Mouse (Mus musculus) adrenal gland, adult 2 months (tissue): ENCODE measurements around the gene Unkl. TPM values are rescaled to one million over a fixed set of nuclear protein-coding genes. Genes with fewer than 3 reads are reported as not detected.
A peak's percentile ranks its signal among the peaks of the same experiment; 100 is the strongest.

Source experiments
- DNase-seq: peaks from one replicate; pipeline ENCODE4 v3.0.0; 2021
- long read RNA-seq: library from polyadenylated mRNA; stranded (forward); transcript quantifications from one replicate; pipeline ENCODE4 v2.0.0, GENCODE M21; 2021
- polyA plus RNA-seq: library from polyadenylated mRNA; depleted of rRNA; stranded (reverse); fragments of >200 nt; gene quantifications from 2 replicates; pipeline ENCODE4 v1.2.3, GENCODE M21; 2012; rRNA removed
- total RNA-seq, 2 experiments: library from RNA; stranded (reverse); gene quantifications; 2 replicates each; pipeline ENCODE4 v1.2.3; 2021

Gene Unkl
- total RNA-seq (10 to 100 TPM; 14.0 to 18.1 TPM), polyA plus RNA-seq (23.7 and 30.3 TPM in 2 replicates)
- long read RNA-seq, full-length matches to known transcripts, result 4 of 10 reads
- long read RNA-seq, partial matches to known transcripts, result 1 of 10 reads
- long read RNA-seq, other reads (novel, unspliced or antisense), result 5 of 10 reads

DNA sequence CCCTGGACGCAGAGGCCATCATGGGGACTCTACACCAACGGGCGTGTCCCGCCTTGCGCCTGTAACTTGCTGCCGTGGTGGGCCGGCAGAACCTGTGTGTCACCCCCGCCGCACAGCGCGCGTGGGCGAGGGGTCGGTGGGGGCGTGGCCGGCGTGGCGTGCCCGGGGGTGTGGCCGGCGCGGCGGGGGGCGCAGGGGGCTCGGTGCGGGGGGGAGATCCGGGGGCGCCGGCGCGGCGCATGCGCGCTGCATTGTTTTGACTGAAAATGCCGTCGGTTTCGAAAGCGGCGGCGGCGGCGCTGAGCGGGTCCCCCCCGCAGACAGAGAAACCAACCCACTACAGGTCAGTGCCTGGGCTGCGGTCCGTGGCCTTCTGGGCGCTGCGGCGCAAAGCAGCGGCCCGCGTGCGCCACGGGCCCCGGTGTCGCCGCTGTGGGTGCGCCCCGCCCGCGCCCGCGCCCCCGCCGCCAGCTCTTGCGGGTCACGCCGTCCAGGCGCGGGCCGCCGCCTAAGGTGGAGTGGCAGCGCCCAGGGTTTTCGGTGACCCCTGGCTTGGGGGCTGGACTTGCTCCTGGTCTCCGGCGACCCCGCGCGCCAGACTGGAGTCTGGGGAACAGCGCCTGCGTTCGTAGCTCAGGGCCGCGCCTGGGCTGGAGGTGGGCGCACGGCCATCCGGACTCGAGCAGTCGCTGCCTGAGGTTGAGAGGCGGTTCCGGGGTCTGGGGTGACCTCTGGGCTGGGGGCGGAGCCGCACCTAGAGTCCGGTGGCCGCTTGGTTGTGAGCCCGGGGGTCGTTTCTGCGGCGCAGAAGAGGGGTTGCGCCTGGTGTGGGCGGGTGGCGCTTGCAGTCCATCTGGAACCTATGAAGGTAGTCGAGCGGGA lies at the start of gene Unkl:
Gene Unkl, plus strand, starts transcription at position 248 of the 882 bp plus-strand sequence.
- DNase-seq, result peak; percentile 88

DNA sequence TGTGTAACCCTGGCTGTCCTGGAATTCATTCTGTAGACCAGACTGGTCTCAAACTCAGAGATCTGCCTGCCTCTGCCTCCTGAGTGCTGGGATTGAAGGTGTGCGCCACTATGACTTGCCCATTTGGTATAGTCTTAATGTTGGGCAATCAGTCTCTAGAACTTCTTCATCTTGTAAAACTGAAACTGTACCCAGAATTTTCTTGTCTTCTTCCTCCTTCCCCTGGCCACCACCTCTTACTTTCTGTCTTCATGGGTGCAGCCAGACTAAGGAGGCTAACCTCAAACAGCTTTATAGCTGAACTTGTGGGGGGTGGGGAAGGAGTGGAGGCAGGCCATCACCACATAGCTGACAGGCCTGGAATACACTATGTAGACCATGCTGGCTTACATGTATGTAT lies 49.4 kb upstream of the Unkl start:
- DNase-seq, result no peak

DNA sequence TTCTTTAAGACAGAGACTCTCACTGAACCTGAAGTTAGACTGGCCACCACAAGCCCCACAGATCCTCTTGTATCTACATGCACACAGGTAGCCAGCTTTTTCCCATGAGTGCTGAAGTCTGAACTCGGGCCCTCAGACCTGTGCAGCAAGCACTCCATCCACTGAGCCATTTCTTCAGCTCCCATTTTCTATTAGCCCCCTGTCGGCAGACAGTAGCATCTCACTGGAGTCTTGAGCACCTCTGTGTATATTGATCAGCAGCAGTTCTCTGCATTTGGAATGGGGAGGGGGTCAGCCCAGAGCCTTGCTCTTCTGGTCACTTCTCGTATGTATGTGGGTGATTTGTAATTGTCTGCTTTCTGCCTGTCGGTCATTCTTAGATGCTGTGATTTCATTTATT lies 48.2 kb upstream of the Unkl start:
- no peak for DNase-seq

DNA sequence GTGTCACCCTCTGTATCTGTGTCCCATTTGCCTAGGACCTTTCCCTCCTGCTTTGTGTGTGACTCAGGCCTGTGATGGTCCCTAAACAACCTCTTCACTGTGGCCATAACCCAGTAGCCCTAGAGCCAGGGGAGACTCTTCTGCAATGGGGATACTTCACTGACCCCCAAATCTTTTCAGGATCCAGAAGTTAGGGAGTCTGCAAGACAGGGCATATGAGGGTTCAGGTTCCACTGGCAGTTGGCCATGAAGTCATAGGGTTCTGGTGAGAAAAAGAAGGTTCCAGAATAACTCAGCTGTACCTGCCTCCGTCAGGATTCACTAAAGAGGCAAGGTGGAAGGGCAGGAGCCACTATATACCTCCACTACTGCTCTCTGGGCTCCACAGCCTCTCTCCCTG lies 26.0 kb upstream of the Unkl start, which contains the start of gene Ccdc154:
Gene Ccdc154, plus strand, starts transcription at position 301 of the 400 bp plus-strand sequence.
- no peak for DNase-seq

DNA sequence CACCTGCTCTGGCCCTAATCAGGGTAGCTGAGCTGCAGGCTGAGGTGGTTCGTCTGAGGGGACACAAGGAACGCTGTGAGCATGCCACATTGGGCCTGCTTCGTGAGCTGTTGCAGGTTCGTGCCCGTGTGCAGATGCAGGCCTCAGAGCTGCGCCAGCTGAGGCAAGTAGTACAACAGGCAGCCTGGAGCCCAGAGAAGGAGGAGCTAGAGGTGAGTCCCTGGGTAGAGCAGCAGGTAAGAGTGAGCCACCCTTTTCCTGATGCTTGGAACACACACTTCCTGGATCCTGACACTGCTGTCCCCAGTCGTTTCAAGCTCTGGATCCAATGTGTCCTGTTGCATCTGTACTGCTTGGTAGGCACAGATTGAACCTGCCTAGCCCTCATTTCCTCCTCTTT lies 24.8 kb upstream of the Unkl start:
- no peak for DNase-seq

DNA sequence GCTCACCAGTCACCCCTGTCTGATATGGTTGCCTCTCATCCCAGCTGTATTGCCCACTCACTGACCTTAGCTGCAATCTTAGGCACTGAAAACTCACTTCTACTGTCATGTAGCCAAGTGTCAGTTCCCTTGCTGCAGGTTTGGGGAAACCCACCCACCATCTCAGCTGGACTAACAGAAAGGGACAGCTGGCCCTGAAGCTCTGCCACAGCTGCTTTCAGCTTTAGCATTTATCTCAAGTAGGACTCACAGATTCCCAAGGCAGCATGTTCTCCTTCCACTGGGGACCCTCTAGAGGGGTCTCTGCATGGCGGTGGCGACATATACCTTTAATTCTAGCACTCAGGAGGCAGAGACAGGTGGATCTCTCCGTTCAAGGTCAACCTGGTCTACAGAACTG lies 23.4 kb upstream of the Unkl start:
- DNase-seq, result no peak

DNA sequence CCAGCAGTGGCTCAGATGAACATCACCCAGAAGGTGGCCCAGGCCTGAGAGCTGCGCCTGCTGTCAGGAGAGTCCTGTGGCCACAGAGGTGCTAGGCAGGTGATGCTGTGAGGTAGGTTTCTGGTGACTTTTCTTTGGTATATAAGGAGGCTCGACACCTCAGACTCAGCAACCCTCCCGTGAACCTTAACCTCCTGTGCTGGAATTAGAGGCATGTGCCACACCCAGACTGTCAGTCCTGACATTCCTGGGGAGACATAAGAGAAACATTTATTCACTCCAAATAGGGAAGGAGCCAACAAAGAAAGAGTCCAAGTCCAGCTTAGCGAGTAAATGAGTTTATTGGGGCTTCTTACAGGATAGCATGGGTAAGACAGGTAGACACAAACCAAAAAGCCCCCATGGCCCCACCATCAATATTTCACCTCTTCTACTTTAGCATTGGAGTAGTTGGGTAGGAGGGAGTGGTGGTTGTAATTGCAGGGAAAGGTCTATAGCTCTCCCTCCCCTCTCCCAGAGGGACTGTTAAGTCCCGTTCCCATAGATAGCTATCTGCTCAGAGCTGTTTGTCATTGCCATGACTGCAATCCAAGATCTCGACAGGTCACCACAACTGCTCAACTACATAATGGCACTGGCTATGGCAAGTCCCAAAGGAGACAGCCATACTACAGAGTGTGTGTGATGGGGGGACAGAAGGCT lies 22.1 kb upstream of the Unkl start:
- no peak for DNase-seq

DNA sequence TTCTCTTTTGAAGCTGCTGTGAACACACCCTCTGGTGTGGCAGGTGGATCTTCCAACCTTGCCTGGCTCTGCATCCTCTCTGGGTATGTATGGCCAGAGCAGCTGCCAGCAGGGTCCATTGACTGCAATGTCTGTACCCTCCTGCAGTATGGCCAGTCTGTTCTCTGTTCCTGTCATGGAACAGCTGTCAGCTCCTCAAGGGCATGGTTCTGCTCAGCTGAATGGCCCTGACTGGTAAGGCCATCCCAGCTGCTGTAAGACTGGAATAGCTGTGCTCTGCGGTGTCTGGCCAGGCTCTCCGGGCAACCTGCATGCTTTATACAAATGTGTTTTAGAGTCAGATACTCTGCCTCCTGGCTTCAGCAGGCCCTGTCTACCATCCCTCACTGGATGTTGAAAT lies 18.5 kb upstream of the Unkl start:
- DNase-seq, result peak; percentile 20

DNA sequence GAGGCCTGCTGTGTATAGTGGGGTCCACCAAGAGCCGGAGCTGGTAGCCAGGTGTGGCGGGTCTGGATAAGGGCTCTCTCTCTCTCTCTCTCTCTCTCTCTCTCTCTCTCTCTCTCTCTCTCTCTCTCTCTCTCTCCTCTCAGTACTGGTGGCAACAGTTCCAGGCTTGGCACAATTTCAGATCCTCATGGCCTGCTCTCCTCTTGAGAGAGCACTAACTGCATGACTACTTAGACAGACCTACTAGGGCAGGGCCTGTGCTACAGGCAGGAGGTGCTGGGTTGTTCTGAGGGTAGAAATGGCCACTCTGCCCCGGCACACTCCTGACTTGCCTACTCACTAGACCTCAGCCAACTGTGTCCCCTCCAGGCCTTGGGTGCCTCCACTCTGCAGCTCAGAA lies 15.6 kb upstream of the Unkl start:
- no peak for DNase-seq

DNA sequence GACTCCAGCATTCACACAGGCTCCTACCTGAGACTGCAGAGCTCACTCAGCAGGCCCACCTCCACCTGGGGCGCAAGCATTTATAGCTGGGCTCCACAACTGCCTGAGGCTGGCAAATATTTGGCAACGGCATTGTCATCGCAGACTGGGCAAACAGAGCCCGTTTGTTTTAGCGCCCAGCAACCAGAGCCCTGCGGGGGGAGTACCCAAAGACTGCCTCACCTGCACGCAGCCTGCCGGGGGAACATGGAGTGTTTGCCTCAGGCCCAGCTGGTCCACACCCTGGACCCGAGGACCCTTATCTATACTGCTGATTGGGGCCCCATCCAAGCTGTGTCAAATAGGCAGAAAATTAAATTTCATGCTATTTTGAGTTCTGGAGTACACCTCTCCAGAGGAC lies 12.8 kb upstream of the Unkl start, which contains the start of gene Gm38655:
Gene Gm38655, minus strand, starts transcription at position 61 of the 400 bp plus-strand sequence.
- no peak for DNase-seq

DNA sequence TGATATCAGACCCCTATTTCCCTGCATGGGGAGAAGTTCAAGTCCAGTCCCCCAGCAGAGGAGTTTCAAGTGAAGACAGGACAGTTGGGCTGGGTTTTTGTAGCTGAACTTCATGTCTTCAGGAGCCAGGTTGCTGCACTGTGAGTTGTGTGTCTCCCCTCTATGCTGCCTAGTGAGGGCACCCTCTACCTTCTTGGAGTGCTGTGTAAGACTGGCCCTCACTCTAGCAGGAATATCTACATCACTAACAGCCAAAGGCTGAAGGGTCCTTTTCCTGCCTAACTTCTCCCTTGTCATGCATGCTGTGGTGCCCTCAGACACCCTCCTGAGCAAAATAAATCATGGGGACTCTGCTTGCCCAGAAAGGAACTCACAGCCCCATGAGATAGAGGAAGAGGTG lies 5.0 kb upstream of the Unkl start:
- no peak for DNase-seq

DNA sequence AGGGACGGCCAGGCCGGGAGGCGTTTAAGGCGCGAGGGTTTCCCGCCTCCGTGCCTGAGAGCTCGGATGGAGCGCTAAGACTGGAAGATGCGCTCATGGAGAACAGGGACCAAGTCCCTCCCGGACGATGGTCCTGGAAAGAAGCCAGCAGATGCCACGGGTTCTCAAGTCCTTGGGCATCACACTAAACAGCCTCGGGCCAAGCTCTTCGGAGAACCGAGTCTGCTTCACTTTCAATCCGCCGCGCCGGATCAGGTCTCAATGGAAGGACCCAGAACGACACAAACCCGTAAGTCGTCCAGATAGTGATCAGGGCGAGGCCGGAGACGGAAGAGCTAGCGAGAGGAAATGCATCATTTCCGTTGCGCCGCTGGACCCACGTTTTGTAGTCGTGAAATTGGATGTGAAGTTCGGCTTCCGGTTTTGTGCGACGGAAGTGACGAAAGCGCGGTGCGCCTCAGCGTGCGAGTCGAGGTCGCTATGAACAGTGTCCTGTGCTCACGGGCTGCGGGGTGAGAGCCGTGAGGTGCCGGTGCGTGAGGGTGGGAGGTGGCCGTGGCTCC lies 4.0 kb upstream of the Unkl start, which contains the start of gene BC003965:
Gene BC003965, plus strand, starts transcription at position 426 of the 563 bp plus-strand sequence.
- DNase-seq, result peak; percentile 97

DNA sequence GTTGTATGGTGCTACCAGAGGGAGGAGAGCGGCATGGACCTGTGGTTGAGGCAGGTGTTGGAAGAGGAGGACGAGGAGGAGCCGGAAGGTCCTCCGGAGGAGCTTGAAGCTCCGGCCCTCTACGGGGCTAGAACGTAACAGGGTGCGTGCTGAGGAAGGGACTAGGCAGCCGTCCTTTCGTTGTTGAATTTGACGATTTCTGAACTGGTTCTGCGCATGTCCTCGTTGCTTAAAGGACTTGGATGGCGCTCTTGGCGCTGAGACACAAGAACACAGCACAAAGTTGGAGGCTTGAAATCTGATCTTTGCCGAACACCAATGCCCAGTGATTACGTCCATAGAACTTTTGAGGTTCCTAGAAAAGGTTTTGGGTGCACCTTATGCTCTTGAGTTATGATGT lies 3.2 kb upstream of the Unkl start:
- no peak for DNase-seq

DNA sequence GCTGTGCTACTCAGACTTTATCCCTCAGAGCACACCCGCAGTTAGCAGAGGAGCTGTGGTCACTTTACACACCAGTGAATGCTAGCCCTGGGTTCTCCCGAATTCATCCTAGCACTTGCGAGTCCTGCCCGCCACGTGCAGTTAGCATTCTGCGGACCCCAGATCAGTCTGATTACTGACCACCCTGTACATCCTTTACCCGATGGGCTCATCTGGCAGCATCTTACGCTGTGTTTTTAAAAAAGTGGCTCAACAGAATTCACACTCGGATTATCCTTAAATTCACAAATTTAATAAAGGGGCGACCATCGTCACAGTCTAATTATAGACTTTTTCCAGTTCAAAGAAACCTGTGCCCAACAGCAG lies 430 bp upstream of the Unkl start:
- DNase-seq, result no peak

DNA sequence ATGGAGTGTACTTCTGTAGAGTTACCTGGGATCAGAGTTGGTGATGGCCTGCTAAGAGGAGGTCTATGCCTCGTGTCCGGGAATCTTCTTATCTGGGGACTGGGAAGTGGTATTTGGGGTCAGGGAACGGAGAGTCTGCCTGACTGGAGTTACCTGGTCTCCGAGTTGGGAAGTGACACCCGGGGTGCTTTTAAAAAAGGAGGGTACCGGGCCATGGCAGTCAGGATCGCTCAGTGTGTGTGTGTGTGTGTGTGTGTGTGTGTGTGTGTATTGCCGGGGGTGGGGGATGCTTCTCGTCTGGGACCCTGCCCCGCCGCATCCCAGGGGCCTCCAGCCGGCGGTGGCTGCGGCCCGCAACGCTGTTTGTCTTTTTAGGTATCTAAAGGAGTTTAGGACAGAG lies 894 bp downstream of the Unkl start:
- no peak for DNase-seq

DNA sequence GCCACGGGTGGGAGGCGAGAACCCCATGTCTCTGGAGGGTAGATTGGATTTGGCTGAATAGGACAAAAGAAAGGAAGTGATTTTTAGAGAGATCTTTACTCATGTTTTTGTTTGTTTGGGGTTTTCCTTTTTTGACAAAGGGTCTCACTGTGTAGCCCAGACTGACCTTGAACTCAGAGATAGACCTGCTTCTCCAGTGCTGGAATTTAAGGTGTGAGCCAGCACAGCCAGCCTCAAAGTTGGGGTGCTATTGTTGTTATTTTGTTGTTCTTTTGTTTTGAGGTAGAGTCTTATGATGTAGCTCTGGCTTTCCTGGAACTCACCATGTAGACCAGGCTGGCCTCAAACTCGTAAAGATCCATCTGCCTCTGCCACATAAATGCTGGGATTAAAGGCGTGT lies 14.2 kb downstream of the Unkl start:
- no peak for DNase-seq

DNA sequence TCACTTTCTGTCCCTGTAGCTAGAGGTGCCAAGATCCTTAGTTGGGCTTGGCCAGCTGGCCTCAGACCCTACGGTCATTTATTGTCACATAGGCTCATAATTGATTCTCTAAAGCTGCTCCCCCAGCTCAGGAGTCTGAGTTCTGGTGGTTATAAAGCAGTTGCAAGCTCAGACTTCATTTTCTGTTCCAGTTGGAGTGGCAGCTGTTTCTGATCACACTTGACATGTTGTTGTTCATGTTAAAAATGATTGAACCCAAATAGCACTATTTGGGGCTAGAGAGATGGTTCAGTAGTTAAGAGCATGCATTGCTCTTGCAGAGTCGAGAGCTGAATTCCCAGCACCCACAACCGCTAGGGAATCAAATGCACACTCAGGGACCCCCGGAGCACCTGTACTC lies 21.8 kb downstream of the Unkl start:
- DNase-seq, result no peak

DNA sequence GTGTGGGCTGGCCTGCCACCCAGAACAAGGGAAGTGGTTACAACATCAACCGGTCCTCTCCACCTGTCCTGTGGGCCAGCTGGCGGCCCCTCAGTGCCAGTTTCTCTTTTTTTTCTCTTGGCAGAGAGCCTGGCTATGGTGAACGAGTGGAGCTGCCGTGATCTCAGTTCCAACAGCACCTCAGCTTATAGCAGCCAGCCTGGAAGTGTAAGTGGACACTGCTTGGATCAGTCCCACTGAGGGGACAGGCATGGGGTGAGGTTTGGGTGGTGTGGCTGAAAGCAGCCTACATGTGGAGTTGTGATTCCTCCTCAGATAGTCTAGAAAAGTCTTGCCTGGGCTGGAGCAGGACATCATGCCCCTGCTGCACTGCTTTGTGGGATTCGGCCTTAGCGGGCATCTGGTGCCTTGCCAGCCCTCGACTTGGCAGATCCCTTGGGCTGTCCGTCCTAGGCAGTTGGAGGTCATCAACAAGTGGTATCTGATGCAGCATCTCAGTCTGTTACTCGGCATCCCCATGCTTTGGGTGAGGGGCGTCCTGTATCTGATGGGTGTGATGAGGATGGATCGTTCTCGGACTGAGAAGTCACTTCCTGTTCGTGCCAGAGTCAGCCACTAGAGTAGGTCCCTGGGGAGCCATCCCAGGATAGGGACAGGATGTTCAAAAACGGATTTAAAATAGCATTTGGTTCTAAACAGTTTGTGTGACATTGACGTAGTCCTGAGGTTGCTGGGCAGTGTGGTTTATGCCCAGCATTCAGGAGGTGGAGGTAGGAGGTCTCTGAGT lies 22.7 kb downstream of the Unkl start:
- no peak for DNase-seq

DNA sequence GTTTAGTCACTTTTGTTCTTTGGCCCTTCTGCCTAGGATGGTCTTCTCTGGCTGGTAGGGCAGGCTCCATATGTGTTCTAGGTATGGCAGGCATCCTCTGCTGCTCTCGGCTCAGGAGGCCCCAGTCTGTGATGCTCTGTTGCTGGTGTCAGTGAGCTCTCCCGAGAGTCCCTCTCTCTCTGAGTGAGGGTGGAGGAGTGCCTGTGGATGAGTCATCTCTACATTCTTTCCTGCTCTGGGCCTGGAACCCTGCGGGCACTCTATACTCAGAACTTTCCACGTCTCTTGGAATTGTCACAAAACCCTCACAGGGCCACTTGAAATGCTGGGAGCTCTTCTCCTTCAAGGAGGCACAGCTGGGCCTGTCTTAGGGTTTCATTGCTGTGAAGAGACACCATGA lies 23.5 kb downstream of the Unkl start:
- peak; percentile 24 for DNase-seq

DNA sequence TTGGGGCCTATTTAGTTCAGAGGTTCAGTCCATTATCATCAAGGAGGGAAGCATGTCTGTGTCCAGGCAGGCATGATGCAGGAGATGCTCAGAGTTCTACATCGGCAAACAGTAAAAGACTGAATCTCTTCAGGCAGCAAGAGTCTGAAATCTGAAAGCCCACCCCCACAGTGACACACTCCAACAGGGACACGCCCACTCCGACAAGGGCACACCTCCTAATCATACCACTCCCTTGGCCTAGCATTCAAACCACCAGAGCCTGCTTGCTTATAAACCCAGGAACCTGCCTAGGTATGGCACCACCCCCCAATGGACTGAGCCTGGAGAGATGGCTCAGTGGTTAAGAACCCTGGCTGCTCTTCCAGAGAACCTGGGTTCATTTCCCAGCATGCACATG lies 27.2 kb downstream of the Unkl start:
- DNase-seq, result no peak

DNA sequence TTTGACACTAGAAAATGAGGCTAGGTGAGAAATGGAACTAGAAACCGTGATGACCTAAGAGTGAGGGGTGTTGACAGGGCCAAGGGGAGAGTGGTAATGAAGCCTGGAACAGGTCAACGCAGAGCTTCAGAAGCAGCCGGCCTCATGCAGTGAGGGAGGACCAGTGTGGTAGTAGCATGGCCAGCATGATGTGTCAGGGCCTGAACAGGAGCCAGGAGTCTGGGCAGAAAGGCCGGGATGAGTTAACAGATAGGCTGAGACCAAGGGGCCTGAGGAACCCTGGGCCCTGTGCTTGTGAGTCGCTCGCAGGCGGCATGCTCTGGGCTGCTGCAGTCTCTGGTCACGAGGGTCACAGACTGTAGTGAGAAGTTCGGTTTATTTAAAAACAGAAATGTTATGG lies 30.8 kb downstream of the Unkl start:
- DNase-seq, result no peak
